Mouse (Mus musculus) skeletal muscle tissue, adult 2 months (tissue): ENCODE measurements around the gene Fzd5.

Experiments
- DNase-seq: peaks from one replicate; pipeline ENCODE4 v3.0.0-alpha.2; 2012; ENCODE audit warnings: low read depth, low spot score

The Fzd5 gene

GRCm38 (mm10) chr1:64684440-64684839 is 53.1 kb downstream of the Fzd5 start:
- DNase-seq = no peak

DNA sequence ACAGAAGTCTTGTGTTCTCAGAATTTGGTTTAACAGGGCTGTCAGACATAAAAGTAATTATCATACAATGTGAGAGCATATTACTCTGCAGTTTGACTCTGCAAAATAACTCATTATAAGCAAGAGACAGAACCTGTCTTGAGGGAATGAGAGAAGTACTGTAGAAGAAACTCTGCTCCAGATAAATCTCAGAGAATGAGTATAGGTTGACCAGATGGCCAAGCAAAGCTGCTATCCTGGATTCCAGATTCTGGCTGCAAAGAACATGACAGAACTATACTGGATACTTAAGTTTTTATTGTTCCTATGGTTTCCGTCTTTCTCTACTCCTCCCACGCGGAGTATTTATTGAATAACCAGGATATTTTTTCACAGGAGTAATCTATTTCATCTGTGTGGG is 54.5 kb downstream of the Fzd5 start:
- no peak for DNase-seq

- no peak for DNase-seq
These were observed 56.1 kb downstream of the Fzd5 start for GRCm38 (mm10) chr1:64681499-64681898.
